Mouse (Mus musculus) 416B (cell line): Measurements from ENCODE around the gene Fam13a.

Experiments
- DNase-seq: peaks from one replicate; pipeline ENCODE4 v3.0.0; 2011; ENCODE audit warnings: low read depth

Gene Fam13a

GRCm38 (mm10) chr6:59024164-59024724, at the start of gene Fam13a:
Gene Fam13a, minus strand, starts transcription at chr6:59024549.
- DNase-seq: no peak

GRCm38 (mm10) chr6:59072096-59073060, 48.0 kb upstream of the Fam13a start:
- peak; percentile 8 for DNase-seq

GRCm38 (mm10) chr6:59071691-59072090, 47.3 kb upstream of the Fam13a start:
- no peak for DNase-seq

- DNase-seq: no peak
Measured at GRCm38 (mm10) chr6:59068187-59068586, 43.8 kb upstream of the Fam13a start.

- DNase-seq: no peak
Measured at GRCm38 (mm10) chr6:59064440-59064839, 40.1 kb upstream of the Fam13a start.

GRCm38 (mm10) chr6:59053232-59053631, 28.9 kb upstream of the Fam13a start:
- DNase-seq: no peak

- no peak for DNase-seq
Measured at GRCm38 (mm10) chr6:59039719-59040118, 15.4 kb upstream of the Fam13a start.

- DNase-seq: no peak
Measured at GRCm38 (mm10) chr6:59032748-59033147, 8.4 kb upstream of the Fam13a start.

GRCm38 (mm10) chr6:59031539-59031938, 7.2 kb upstream of the Fam13a start:
- DNase-seq: no peak

GRCm38 (mm10) chr6:59030667-59031066, 6.3 kb upstream of the Fam13a start:
- DNase-seq: peak; percentile 83

- DNase-seq: peak; percentile 43
Measured at GRCm38 (mm10) chr6:59030037-59030436, 5.7 kb upstream of the Fam13a start.

- peak; percentile 94 for DNase-seq
Measured at GRCm38 (mm10) chr6:59028871-59029270, 4.5 kb upstream of the Fam13a start.

GRCm38 (mm10) chr6:59024806-59025205, 457 bp upstream of the Fam13a start:
- no peak for DNase-seq

GRCm38 (mm10) chr6:59023455-59024163, 740 bp downstream of the Fam13a start:
- DNase-seq: no peak

GRCm38 (mm10) chr6:59022621-59023020, 1.7 kb downstream of the Fam13a start:
- DNase-seq: no peak

- DNase-seq: peak; percentile 71
Measured at GRCm38 (mm10) chr6:59020346-59020745, 4.0 kb downstream of the Fam13a start.

GRCm38 (mm10) chr6:59019847-59020246, 4.5 kb downstream of the Fam13a start:
- no peak for DNase-seq

- no peak for DNase-seq
Measured at GRCm38 (mm10) chr6:59016336-59016832, 8.0 kb downstream of the Fam13a start.

GRCm38 (mm10) chr6:59014760-59015159, 9.6 kb downstream of the Fam13a start:
- no peak for DNase-seq

- no peak for DNase-seq
Measured at GRCm38 (mm10) chr6:59014088-59014759, 10.1 kb downstream of the Fam13a start.

- no peak for DNase-seq
Measured at GRCm38 (mm10) chr6:59010792-59011191, 13.6 kb downstream of the Fam13a start.

- no peak for DNase-seq
Measured at GRCm38 (mm10) chr6:59004630-59005029, 19.7 kb downstream of the Fam13a start.
